Mouse (Mus musculus) urinary bladder, adult 18-20 months (tissue): Measurements from ENCODE around the gene Abl1.
"Not testable (repeated sequence)": the region's sequence is repeated elsewhere in the genome, so short reads cannot be mapped to it uniquely, and the experiment has no call there.

Experiments used
- DNase-seq, 2 experiments: peaks; one replicate each; pipeline ENCODE4 v3.0.0; 2022; ENCODE audit warnings: low spot score in 2 of 2, mixed read lengths in 2 of 2

The Abl1 gene

GRCm38 (mm10) chr2:31688074-31688925 lies at the start of gene Abl1:
Gene Abl1, plus strand, starts transcription at chr2:31688376.
- DNase-seq = peak; percentile 85 to 95

- DNase-seq = peak in 1 of 2 experiments; percentile 9
Observed at GRCm38 (mm10) chr2:31638581-31639465, 49.4 kb upstream of the Abl1 start.

- DNase-seq = no peak
Observed at GRCm38 (mm10) chr2:31639466-31639760, 48.8 kb upstream of the Abl1 start.

- peak in 1 of 2 experiments; percentile 7 for DNase-seq
Observed at GRCm38 (mm10) chr2:31639901-31640608, 48.1 kb upstream of the Abl1 start, which contains the start of gene Prdm12. Gene Prdm12, plus strand, starts transcription at chr2:31640037.

GRCm38 (mm10) chr2:31640609-31641507 lies 47.3 kb upstream of the Abl1 start:
- DNase-seq = peak in 1 of 2 experiments; percentile 21

- no peak for DNase-seq
Observed at GRCm38 (mm10) chr2:31641508-31641830, 46.7 kb upstream of the Abl1 start.

GRCm38 (mm10) chr2:31641929-31642328 lies 46.2 kb upstream of the Abl1 start:
- DNase-seq = no peak

- peak in 1 of 2 experiments; percentile 15 for DNase-seq
Observed at GRCm38 (mm10) chr2:31653971-31654853, 34.0 kb upstream of the Abl1 start.

GRCm38 (mm10) chr2:31654854-31655559 lies 33.2 kb upstream of the Abl1 start:
- DNase-seq = peak in 1 of 2 experiments; percentile 42

GRCm38 (mm10) chr2:31656374-31656773 lies 31.8 kb upstream of the Abl1 start:
- no peak for DNase-seq

GRCm38 (mm10) chr2:31662939-31663803 lies 25.0 kb upstream of the Abl1 start:
- DNase-seq = no peak

- no peak for DNase-seq
Observed at GRCm38 (mm10) chr2:31663804-31664180, 24.4 kb upstream of the Abl1 start.

- DNase-seq = no peak
Observed at GRCm38 (mm10) chr2:31667332-31667731, 20.8 kb upstream of the Abl1 start.

- DNase-seq = peak; percentile 77 to 87
Observed at GRCm38 (mm10) chr2:31670551-31671035, 17.6 kb upstream of the Abl1 start, which contains the start of gene Exosc2. Gene Exosc2, plus strand, starts transcription at chr2:31670715.

- DNase-seq = no peak
Observed at GRCm38 (mm10) chr2:31678641-31679040, 9.5 kb upstream of the Abl1 start.

- DNase-seq = not testable (repeated sequence)
Observed at GRCm38 (mm10) chr2:31681051-31681707, 7.0 kb upstream of the Abl1 start.

GRCm38 (mm10) chr2:31681731-31682235 lies 6.4 kb upstream of the Abl1 start:
- no peak for DNase-seq
